11 mouse cellular contexts compared by ENCODE assay signal in the genomic region with DNA sequence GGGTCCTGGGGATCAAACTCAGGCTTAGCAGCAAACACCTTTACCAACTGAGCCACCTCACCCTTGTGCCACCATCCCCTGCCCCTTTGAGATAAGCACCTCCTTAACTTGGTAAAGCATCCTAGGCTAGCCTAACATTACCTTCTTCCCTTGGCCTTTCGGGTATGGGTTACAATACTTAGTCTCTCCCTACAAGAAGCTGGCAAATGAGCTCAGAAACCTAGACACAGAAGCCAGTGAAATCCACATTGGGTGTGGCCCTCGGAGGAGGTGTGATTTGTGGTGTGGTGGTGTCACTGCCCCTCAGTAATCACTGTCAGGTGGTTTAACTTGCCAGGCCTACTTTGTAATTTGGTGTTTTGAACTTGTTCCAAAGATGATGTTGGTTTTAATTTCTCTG.
A peak's percentile ranks its signal among the peaks of the same experiment; 100 is the strongest.
DNase-seq lines count a peak whose midpoint lies in the region; ATAC-seq lines count a peak whose summit lies in the region.
"Had no signal": no experiment of that assay in that cellular context is flagged by ENCODE, and none has a peak within 500 bp of the region (broad histone marks: within the 10 kb centered on the region; RNA-seq: fewer than 3 reads in every experiment).

No protein-coding gene starts in this region.

- no peak overlapping the region for H3K9ac ChIP-seq in heart, embryonic 13.5 days
- no peak overlapping the region for H3K9ac ChIP-seq in neural tube, embryonic 12.5 days
- no peak overlapping the region for H3K9ac ChIP-seq in intestine, embryonic 16.5 days (ENCODE audit: low read depth, low read length)
- no peak overlapping the region for H3K9ac ChIP-seq in stomach, embryonic 16.5 days (ENCODE audit: low read length)
- H3K9ac ChIP-seq: liver, postnatal 0 days had no signal

- peak overlapping the region; percentile 68 for H3K4me2 ChIP-seq in heart, embryonic 13.5 days
- H3K4me2 ChIP-seq in neural tube, embryonic 12.5 days (replicated peaks): 0 out of 2 replicates have a peak overlapping the region, but pooled peaks have one; percentile 21
- 0 out of 2 replicates have a peak overlapping the region, but pooled peaks have one; percentile 3 for H3K4me2 ChIP-seq in intestine, embryonic 16.5 days (ENCODE audit: low read depth, low read length)
- H3K4me2 ChIP-seq in stomach, embryonic 16.5 days (ENCODE audit: low read depth, low read length): peak overlapping the region; percentile 58
- H3K4me2 ChIP-seq: midbrain, embryonic 11.5 days had no signal

- H3K36me3 ChIP-seq in heart, embryonic 13.5 days: no peaks in the 10 kb centered on the region
- no peaks in the 10 kb centered on the region for H3K36me3 ChIP-seq in neural tube, embryonic 12.5 days
- no peaks in the 10 kb centered on the region for H3K36me3 ChIP-seq in intestine, embryonic 16.5 days (ENCODE audit: control insufficient read depth, insufficient read depth, low read length)
- no peaks in the 10 kb centered on the region for H3K36me3 ChIP-seq in stomach, embryonic 16.5 days (ENCODE audit: control insufficient read depth, insufficient read depth, low read length)

- H3K4me1 ChIP-seq in heart, embryonic 13.5 days: peaks cover 69% of the 10 kb centered on the region
- H3K4me1 ChIP-seq in neural tube, embryonic 12.5 days: peaks cover 6% of the 10 kb centered on the region
- H3K4me1 ChIP-seq in intestine, embryonic 16.5 days (ENCODE audit: control insufficient read depth, insufficient read depth, low read length): peaks cover 22% of the 10 kb centered on the region
- H3K4me1 ChIP-seq in stomach, embryonic 16.5 days (ENCODE audit: control insufficient read depth, insufficient read depth, low read length): peaks cover 32% of the 10 kb centered on the region

- no peak for ATAC-seq in heart, embryonic 13.5 days (ENCODE audit: extremely low read depth, insufficient number of reproducible peaks, low FRiP score, low TSS enrichment)
- no peak for ATAC-seq in neural tube, embryonic 12.5 days (ENCODE audit: low FRiP score, low read depth)
- ATAC-seq in intestine, embryonic 16.5 days: no peak
- no peak for ATAC-seq in stomach, embryonic 16.5 days (ENCODE audit: insufficient read depth, low FRiP score)
- ATAC-seq: liver, postnatal 0 days had no signal

- DNase-seq in heart, postnatal 25 days (ENCODE audit: low spot score): no peak
- DNase-seq in neural tube, embryonic 10.5 days (ENCODE audit: extremely low spot score, low spot score): no peak
- no peak for DNase-seq in ovary, postnatal 10 days (ENCODE audit: low spot score)
- DNase-seq in adrenal gland, adult 18-20 months (ENCODE audit: low spot score in 2 of 2): no peak
- DNase-seq: liver, postnatal 0 days had no signal

- no peaks in the 10 kb centered on the region for H3K9me3 ChIP-seq in heart, embryonic 13.5 days
- H3K9me3 ChIP-seq in neural tube, embryonic 12.5 days: no peaks in the 10 kb centered on the region
- H3K9me3 ChIP-seq in intestine, embryonic 16.5 days (ENCODE audit: control insufficient read depth, low read length): no peaks in the 10 kb centered on the region
- H3K9me3 ChIP-seq in stomach, embryonic 16.5 days (replicated peaks; ENCODE audit: control insufficient read depth, low read length): no peaks in the 10 kb centered on the region

- intact Hi-C loops in heart, postnatal 25 days (cut with DNase I): loop anchor here (5.0 kb wide), 1 partner anchor 88 kb away; no protein-coding TSS in a partner anchor

- peak overlapping the region; percentile 36 for H3K4me3 ChIP-seq in heart, embryonic 13.5 days
- H3K4me3 ChIP-seq in neural tube, embryonic 12.5 days: no peak overlapping the region
- H3K4me3 ChIP-seq in intestine, embryonic 16.5 days (ENCODE audit: low read length): no peak overlapping the region
- peak overlapping the region; percentile 15; the same call in 1 of the 2 replicates for H3K4me3 ChIP-seq in stomach, embryonic 16.5 days (replicated peaks; ENCODE audit: low read length)

- 0 out of 2 replicates have a peak overlapping the region, but pooled peaks have one; percentile 88 for H3K27ac ChIP-seq in heart, embryonic 13.5 days (replicated peaks)
- H3K27ac ChIP-seq in neural tube, embryonic 12.5 days: no peak overlapping the region
- H3K27ac ChIP-seq in intestine, embryonic 16.5 days (ENCODE audit: low read length): 0 out of 2 replicates have a peak overlapping the region, but pooled peaks have one; percentile 0
- no peak overlapping the region for H3K27ac ChIP-seq in stomach, embryonic 16.5 days (ENCODE audit: low read length)

- no peaks in the 10 kb centered on the region for H3K27me3 ChIP-seq in heart, embryonic 13.5 days (replicated peaks)
- H3K27me3 ChIP-seq in neural tube, embryonic 12.5 days (replicated peaks): no peaks in the 10 kb centered on the region
- no peaks in the 10 kb centered on the region for H3K27me3 ChIP-seq in intestine, embryonic 16.5 days (replicated peaks; ENCODE audit: control insufficient read depth, insufficient read depth, low read length)
- H3K27me3 ChIP-seq in stomach, embryonic 16.5 days (ENCODE audit: control insufficient read depth, insufficient read depth, low read length): no peaks in the 10 kb centered on the region
- H3K27me3 ChIP-seq: CH12.LX had no signal

- WGBS in heart, embryonic 13.5 days: 65% methylated on average over 2 of the region's 2 CpGs
- WGBS in neural tube, embryonic 12.5 days: 83% methylated on average over 2 of the region's 2 CpGs
- 68% methylated on average over 2 of the region's 2 CpGs for WGBS in intestine, embryonic 16.5 days
- WGBS in stomach, embryonic 16.5 days: 67% methylated on average over 2 of the region's 2 CpGs

Comparison
In these comparisons a context has a peak if more than half of its experiments do, and no peak if none do; other contexts are left out.
1. H3K27ac ChIP-seq: peak in heart, embryonic 13.5 days (single experiment) and intestine, embryonic 16.5 days (single experiment); none in neural tube, embryonic 12.5 days (single experiment) and stomach, embryonic 16.5 days (single experiment).
2. H3K4me2 ChIP-seq: peak in every context shown above with its lines; median percentile 68 in heart, embryonic 13.5 days; 58 in stomach, embryonic 16.5 days; 21 in neural tube, embryonic 12.5 days; 3 in intestine, embryonic 16.5 days.
3. H3K4me3 ChIP-seq: peak in heart, embryonic 13.5 days (single experiment) and stomach, embryonic 16.5 days (single experiment); none in neural tube, embryonic 12.5 days (single experiment) and intestine, embryonic 16.5 days (single experiment).